16 mouse cellular contexts compared by ENCODE assay signal in the genomic region with DNA sequence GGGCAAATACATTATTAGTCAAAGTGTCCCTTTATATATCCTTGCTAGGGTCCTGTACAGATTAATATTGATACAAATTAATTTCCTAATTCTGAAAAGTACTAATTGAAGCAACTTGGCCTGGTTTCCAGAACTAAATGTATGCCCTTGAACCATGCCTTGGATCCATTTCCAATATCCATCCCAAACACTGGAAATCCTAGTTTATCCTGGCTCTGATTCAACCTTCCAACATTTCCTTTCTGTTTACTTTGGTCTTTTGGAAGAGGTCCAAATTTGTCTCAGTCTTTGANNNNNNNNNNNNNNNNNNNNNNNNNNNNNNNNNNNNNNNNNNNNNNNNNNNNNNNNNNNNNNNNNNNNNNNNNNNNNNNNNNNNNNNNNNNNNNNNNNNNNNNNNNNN.
A peak's percentile ranks its signal among the peaks of the same experiment; 100 is the strongest.
DNase-seq lines count a peak whose midpoint lies in the region; ATAC-seq and TF ChIP-seq lines count a peak whose summit lies in the region.
"Had no signal": no experiment of that assay in that cellular context is flagged by ENCODE, and none has a peak within 500 bp of the region (broad histone marks: within the 10 kb centered on the region; RNA-seq: fewer than 3 reads in every experiment).

No protein-coding gene starts in this region.

- H3K36me3 ChIP-seq in heart, postnatal 0 days (replicated peaks; ENCODE audit: control insufficient read depth, insufficient read depth, low read length), result no peaks in the 10 kb centered on the region
- H3K36me3 ChIP-seq in heart, embryonic 11.5 days (ENCODE audit: control insufficient read depth, insufficient read depth, low read length), result no peaks in the 10 kb centered on the region
- H3K36me3 ChIP-seq in liver, embryonic 14.5 days (replicated peaks; ENCODE audit: control insufficient read depth, insufficient read depth, low read depth), result no peaks in the 10 kb centered on the region
- no peaks in the 10 kb centered on the region for H3K36me3 ChIP-seq in liver, embryonic 12.5 days
- H3K36me3 ChIP-seq: heart, embryonic 10.5 days; liver, embryonic 15.5 days; midbrain, embryonic 15.5 days had no signal

- TF ChIP-seq CTCF in heart, postnatal 0 days (IDR thresholded peaks at IDR 0.05; ENCODE audit: low read depth), result no peak
- TF ChIP-seq CTCF in liver, embryonic 14.5 days (IDR thresholded peaks at IDR 0.05; ENCODE audit: low read depth), result no peak

- H3K27me3 ChIP-seq in heart, postnatal 0 days (ENCODE audit: control insufficient read depth, insufficient read depth, low read length), result no peaks in the 10 kb centered on the region
- H3K27me3 ChIP-seq in heart, embryonic 11.5 days (ENCODE audit: control insufficient read depth, insufficient read depth, low read length), result no peaks in the 10 kb centered on the region
- no peaks in the 10 kb centered on the region for H3K27me3 ChIP-seq in liver, embryonic 14.5 days (ENCODE audit: control insufficient read depth, insufficient read depth, low read length)
- no peaks in the 10 kb centered on the region for H3K27me3 ChIP-seq in liver, embryonic 12.5 days (replicated peaks)
- H3K27me3 ChIP-seq: liver, embryonic 15.5 days; midbrain, embryonic 15.5 days had no signal

- no peak overlapping the region for H3K27ac ChIP-seq in heart, postnatal 0 days (ENCODE audit: low read depth)
- H3K27ac ChIP-seq in heart, embryonic 11.5 days (ENCODE audit: low read depth, low read length), result no peak overlapping the region
- H3K27ac ChIP-seq in liver, embryonic 14.5 days, result no peak overlapping the region
- no peak overlapping the region for H3K27ac ChIP-seq in liver, embryonic 12.5 days
- H3K27ac ChIP-seq: heart, embryonic 10.5 days; liver, embryonic 15.5 days; midbrain, embryonic 15.5 days had no signal

- no peak for TF ChIP-seq EP300 in heart, postnatal 0 days (IDR thresholded peaks at IDR 0.05; ENCODE audit: low read depth)
- no peak for TF ChIP-seq EP300 in liver, embryonic 14.5 days (IDR thresholded peaks at IDR 0.05; ENCODE audit: low read depth)

- H3K9ac ChIP-seq in heart, postnatal 0 days (replicated peaks; ENCODE audit: low read depth, low read length), result no peak overlapping the region
- no peak overlapping the region for H3K9ac ChIP-seq in heart, embryonic 11.5 days (ENCODE audit: low read depth, low read length)
- no peak overlapping the region for H3K9ac ChIP-seq in liver, embryonic 14.5 days (replicated peaks)
- H3K9ac ChIP-seq in liver, embryonic 12.5 days, result no peak overlapping the region
- H3K9ac ChIP-seq: liver, embryonic 15.5 days; midbrain, embryonic 15.5 days had no signal

- H3K9me3 ChIP-seq in heart, postnatal 0 days (replicated peaks; ENCODE audit: control insufficient read depth, low read length), result no peaks in the 10 kb centered on the region
- H3K9me3 ChIP-seq in heart, embryonic 11.5 days (replicated peaks; ENCODE audit: control insufficient read depth, low read length), result no peaks in the 10 kb centered on the region
- H3K9me3 ChIP-seq in liver, embryonic 14.5 days (ENCODE audit: control insufficient read depth, low read length), result no peaks in the 10 kb centered on the region
- no peaks in the 10 kb centered on the region for H3K9me3 ChIP-seq in liver, embryonic 12.5 days (replicated peaks)
- H3K9me3 ChIP-seq: heart, embryonic 10.5 days; liver, embryonic 15.5 days; midbrain, embryonic 15.5 days had no signal

- H3K4me2 ChIP-seq in heart, postnatal 0 days (ENCODE audit: low read depth, low read length), result no peak overlapping the region
- H3K4me2 ChIP-seq in heart, embryonic 11.5 days, result no peak overlapping the region
- no peak overlapping the region for H3K4me2 ChIP-seq in liver, embryonic 14.5 days (ENCODE audit: low read depth)
- H3K4me2 ChIP-seq in liver, embryonic 12.5 days, result no peak overlapping the region
- H3K4me2 ChIP-seq: liver, embryonic 15.5 days; midbrain, embryonic 15.5 days had no signal

- no peak overlapping the region for H3K4me3 ChIP-seq in heart, postnatal 0 days (ENCODE audit: low read depth, low read length)
- H3K4me3 ChIP-seq in heart, embryonic 11.5 days (ENCODE audit: low read depth, low read length), result no peak overlapping the region
- H3K4me3 ChIP-seq in liver, embryonic 14.5 days (ENCODE audit: insufficient read depth in 1 of 2, low read depth in 2 of 2, low read length in 2 of 2), result no peak overlapping the region
- no peak overlapping the region for H3K4me3 ChIP-seq in liver, embryonic 12.5 days
- H3K4me3 ChIP-seq: erythroblast, embryonic 14.5 days; heart, embryonic 10.5 days; liver, embryonic 15.5 days; midbrain, embryonic 15.5 days had no signal

- no peak for ATAC-seq in heart, postnatal 0 days (ENCODE audit: insufficient read depth, low read depth)
- no peak for ATAC-seq in heart, embryonic 11.5 days (replicated peaks; ENCODE audit: insufficient number of reproducible peaks, low FRiP score, low TSS enrichment)
- ATAC-seq in liver, embryonic 14.5 days (ENCODE audit: insufficient read depth), result no peak
- no peak for ATAC-seq in liver, embryonic 12.5 days
- ATAC-seq: midbrain, embryonic 15.5 days had no signal

- peak; percentile 21 for DNase-seq in heart, postnatal 0 days (ENCODE audit: low spot score)
- DNase-seq in liver, embryonic 14.5 days (ENCODE audit: low read depth in 3 of 3, low spot score in 3 of 3), result peak in 2 of 3 experiments; percentile 2 to 4
- peak; percentile 28 for DNase-seq in retina, postnatal 1 day
- DNase-seq in retina, embryonic 14.5 days (ENCODE audit: low spot score), result no peak
- DNase-seq in lung, postnatal 36 days, result peak; percentile 15
- no peak for DNase-seq in cerebellum, postnatal 36 days
- DNase-seq: gastrocnemius, postnatal 36 days; heart, postnatal 36 days; spleen, adult 18-20 months; thymus, adult 18-20 months had no signal

- peaks cover 10% of the 10 kb centered on the region for H3K4me1 ChIP-seq in heart, postnatal 0 days (ENCODE audit: control insufficient read depth, insufficient read depth)
- H3K4me1 ChIP-seq in heart, embryonic 11.5 days (ENCODE audit: control insufficient read depth, insufficient read depth, low read length), result no peaks in the 10 kb centered on the region
- H3K4me1 ChIP-seq in liver, embryonic 14.5 days (replicated peaks; ENCODE audit: control insufficient read depth in 2 of 2, insufficient read depth in 2 of 2, low read length in 1 of 2), result no peaks in the 10 kb centered on the region
- no peaks in the 10 kb centered on the region for H3K4me1 ChIP-seq in liver, embryonic 12.5 days
- H3K4me1 ChIP-seq: liver, embryonic 15.5 days had no signal

Comparison
In these comparisons a context has a peak if more than half of its experiments do, and no peak if none do; other contexts are left out.
1. DNase-seq: peak in heart, postnatal 0 days (single experiment), liver, embryonic 14.5 days (2 of 3), retina, postnatal 1 day (single experiment) and lung, postnatal 36 days (single experiment); none in retina, embryonic 14.5 days (single experiment) and cerebellum, postnatal 36 days (0 of 2).